Mouse (Mus musculus) spleen, adult 2 months (tissue): ENCODE data around the gene Cdadc1.

ENCODE experiments used
- CTCF ChIP-seq: fragments of 200-500 bp; IDR thresholded peaks from 2 replicates; pipeline ENCODE4 v1.5.1; 2011; ENCODE audit warnings: mild to moderate bottlenecking, inconsistent platforms; ENCODE audit not compliant: insufficient read depth, insufficient read length, insufficient replicate concordance; ENCODE audit errors: extremely low read depth
- POLR2A ChIP-seq: fragments of 200-500 bp; IDR thresholded peaks from 2 replicates; pipeline ENCODE4 v1.6.1; 2011; ENCODE audit warnings: low read depth, low read length, inconsistent platforms

DNA sequence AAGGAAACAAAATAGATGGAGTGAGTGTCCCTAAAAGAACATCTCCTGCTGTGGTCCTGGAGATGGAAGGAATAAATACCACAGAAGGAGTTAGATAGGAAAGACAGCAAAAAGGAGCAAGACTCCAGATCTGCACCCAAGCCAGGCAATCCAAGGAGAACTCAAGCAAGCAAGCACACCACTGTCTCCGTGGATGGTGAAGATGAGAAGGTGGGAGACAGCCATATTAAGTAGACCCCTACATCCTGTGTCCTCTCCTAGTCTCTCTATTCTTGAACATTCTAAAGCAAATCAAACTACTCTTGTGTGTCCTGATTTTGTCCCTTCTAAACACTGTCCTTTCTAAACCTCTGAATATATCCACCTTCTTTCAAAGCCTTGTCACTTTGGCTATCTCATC is 46.4 kb upstream of the Cdadc1 start:
- TF ChIP-seq POLR2A (no peak), CTCF (no peak)
